Mouse (Mus musculus) G1E (cell line): ENCODE measurements around the gene Pigp. TPM values are rescaled to one million over a fixed set of nuclear protein-coding genes. Genes with fewer than 3 reads are reported as not detected.

Experiments used
- ATAC-seq: 2 replicates; pipeline ENCODE4 v1.8.0; 2016; ENCODE audit warnings: mild to moderate bottlenecking; ENCODE audit not compliant: insufficient number of reproducible peaks, poor library complexity, low FRiP score, severe bottlenecking; ENCODE audit errors: extremely low read depth
- DNase-seq: peaks from one replicate; pipeline ENCODE4 v3.0.0; 2012; ENCODE audit warnings: low spot score
- H3K27me3 ChIP-seq: 2 replicates; pipeline ENCODE4 v1.6.1; 2012; ENCODE audit warnings: mild to moderate bottlenecking, low read length, inconsistent platforms; ENCODE audit not compliant: insufficient read depth
- H3K36me3 ChIP-seq: replicated peaks from 2 replicates; pipeline ENCODE3; 2012; ENCODE audit warnings: mild to moderate bottlenecking, inconsistent platforms
- H3K4me1 ChIP-seq: 2 replicates; pipeline ENCODE4 v1.6.1; 2012; ENCODE audit warnings: low read depth, low read length, inconsistent platforms, mixed read lengths; ENCODE audit not compliant: insufficient read depth
- H3K4me3 ChIP-seq: 2 replicates; pipeline ENCODE4 v1.5.1; 2012; ENCODE audit warnings: low read depth, mild to moderate bottlenecking, inconsistent platforms, low read length, moderate library complexity, mixed read lengths
- H3K9me3 ChIP-seq: replicated peaks from 2 replicates; pipeline ENCODE4 v1.6.1; 2012; ENCODE audit warnings: inconsistent platforms
- CTCF ChIP-seq: IDR thresholded peaks from 2 replicates; pipeline ENCODE4 v1.5.1; 2012; ENCODE audit warnings: low read depth, low read length, inconsistent platforms, mixed read lengths
- GATA1 ChIP-seq: IDR thresholded peaks from 2 replicates; pipeline ENCODE4 v1.6.1; 2012; ENCODE audit warnings: borderline replicate concordance, low read length, inconsistent platforms, mixed read lengths
- GATA2 ChIP-seq: IDR thresholded peaks from 2 replicates; pipeline ENCODE4 v1.6.1; 2012; ENCODE audit warnings: low read depth, low read length, inconsistent platforms, borderline replicate concordance
- POLR2AphosphoS5 ChIP-seq: IDR thresholded peaks from 2 replicates; pipeline ENCODE4 v1.6.1; 2012; ENCODE audit warnings: low read depth, low read length, inconsistent platforms; ENCODE audit not compliant: insufficient replicate concordance
- TAL1 ChIP-seq: conservative IDR thresholded peaks from 2 replicates; pipeline ENCODE4 v1.6.1; 2012; ENCODE audit warnings: low read depth, low read length, inconsistent platforms, mixed read lengths
- polyA plus RNA-seq: library from polyadenylated mRNA; stranded (reverse); fragments of >175 nt; gene quantifications from 2 replicates; pipeline ENCODE4 v1.2.3, GENCODE M21; 2012
- total RNA-seq, 2 experiments: library from RNA; stranded (forward) in 1 of 2; stranded (reverse) in 1 of 2; fragments of 200-1000 nt in 1 of 2; fragments of >200 nt in 1 of 2; fragmentation: Nextera tagmentation in 1 of 2; gene quantifications; 2 replicates each; pipeline ENCODE4 v1.2.3; 2014 to 2017

Pigp gene
- total and polyA plus RNA-seq, 3 experiments: 14.1 to 40.5 (median 30.6) TPM

GRCm38 (mm10) chr16:94312663-94313228, 58.9 kb downstream of the Pigp start:
- TF ChIP-seq GATA1: no peak
- TF ChIP-seq POLR2AphosphoS5: peak; percentile 64; the same call in 1 of the 2 replicates
- ATAC-seq (peak; percentile 88), DNase-seq (peak; percentile 64)
- no peaks in the 10 kb centered on the region for H3K9me3 ChIP-seq
- no peaks in the 10 kb centered on the region for H3K27me3 ChIP-seq
- H3K36me3 ChIP-seq: no peaks in the 10 kb centered on the region
- H3K4me1 ChIP-seq: peaks cover 18% of the 10 kb centered on the region
- peak overlapping the region; percentile 88 for H3K4me3 ChIP-seq

DNA sequence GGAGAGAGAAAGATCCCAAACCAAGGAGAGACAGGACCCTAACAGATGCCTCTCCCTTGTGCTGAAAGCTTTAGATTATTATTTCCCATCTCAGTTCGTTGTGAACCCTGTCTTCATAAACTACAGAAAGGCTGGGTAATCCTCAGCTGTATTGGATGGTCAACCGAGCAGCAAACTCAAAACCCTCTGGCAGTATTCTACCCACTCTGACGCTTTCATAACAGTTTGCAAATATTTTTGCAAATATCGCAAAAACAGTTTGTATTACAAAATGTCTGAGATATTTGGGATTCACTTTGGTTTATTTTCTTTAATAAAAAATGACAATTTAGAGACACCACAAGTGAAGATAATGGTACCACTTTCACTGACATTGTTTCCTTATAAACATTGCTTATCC, 59.7 kb downstream of the Pigp start:
- Histone ChIP-seq H3K36me3 (no peaks in the 10 kb centered on the region), H3K27me3 (no peaks in the 10 kb centered on the region), H3K4me3 (no peak overlapping the region), H3K9me3 (no peaks in the 10 kb centered on the region), H3K4me1 (peaks cover 18% of the 10 kb centered on the region)
- no peak for DNase-seq
- no peak for TF ChIP-seq TAL1
- no peak for ATAC-seq

GRCm38 (mm10) chr16:94311416-94311815, 60.2 kb downstream of the Pigp start:
- ATAC-seq (no peak), DNase-seq (no peak)
- Histone ChIP-seq H3K9me3 (no peaks in the 10 kb centered on the region), H3K27me3 (no peaks in the 10 kb centered on the region), H3K4me3 (no peak overlapping the region), H3K36me3 (no peaks in the 10 kb centered on the region), H3K4me1 (peaks cover 14% of the 10 kb centered on the region)
- no peak for TF ChIP-seq CTCF
- no peak for TF ChIP-seq POLR2AphosphoS5
- no peak for TF ChIP-seq TAL1
- no peak for TF ChIP-seq GATA1
- TF ChIP-seq GATA2: no peak

- Histone ChIP-seq H3K4me1 (peaks cover 14% of the 10 kb centered on the region), H3K9me3 (no peaks in the 10 kb centered on the region), H3K4me3 (no peak overlapping the region), H3K36me3 (no peaks in the 10 kb centered on the region), H3K27me3 (no peaks in the 10 kb centered on the region; the same call in 1 of the 2 replicates)
- TF ChIP-seq TAL1 (no peak), POLR2AphosphoS5 (no peak), CTCF (no peak), GATA1 (no peak), GATA2 (no peak)
- ATAC-seq (no peak), DNase-seq (no peak)
Measured at GRCm38 (mm10) chr16:94309025-94309424, 62.6 kb downstream of the Pigp start.

Other genes starting within 250 kb of the Pigp start
- 13.7 and 15.5 TPM in 2 replicates for gene Hlcs, start 58.3 kb downstream of the Pigp start, total RNA-seq (2014; fragmentation: Nextera tagmentation)
- 2.1 and 3.7 TPM in 2 replicates for gene Hlcs, start 58.3 kb downstream of the Pigp start, total RNA-seq (2017)
- 2.9 and 3.1 TPM in 2 replicates for gene Hlcs, start 58.3 kb downstream of the Pigp start, polyA plus RNA-seq
- gene Ripply3, start 43.4 kb downstream of the Pigp start, total RNA-seq (2014; fragmentation: Nextera tagmentation): not detected in 2 replicates
- gene Ripply3, start 43.4 kb downstream of the Pigp start, total RNA-seq (2017): 0.05 TPM in 1 of 2 replicates, not detected in the other
- gene Ripply3, start 43.4 kb downstream of the Pigp start, polyA plus RNA-seq: not detected in 2 replicates
- gene Ttc3, start 1.2 kb downstream of the Pigp start, total RNA-seq (2014; fragmentation: Nextera tagmentation): 138 and 164 TPM in 2 replicates
- gene Ttc3, start 1.2 kb downstream of the Pigp start, total RNA-seq (2017): 61.3 and 135 TPM in 2 replicates
- 4.1 and 5.0 TPM in 2 replicates for gene Ttc3, start 1.2 kb downstream of the Pigp start, polyA plus RNA-seq
- 27.5 and 37.2 TPM in 2 replicates for gene Vps26c, start 155.0 kb upstream of the Pigp start, total RNA-seq (2014; fragmentation: Nextera tagmentation)
- gene Vps26c, start 155.0 kb upstream of the Pigp start, total RNA-seq (2017): 80.7 and 102 TPM in 2 replicates
- gene Vps26c, start 155.0 kb upstream of the Pigp start, polyA plus RNA-seq: 3.2 and 3.4 TPM in 2 replicates
- gene Dyrk1a, start 198.2 kb upstream of the Pigp start, total RNA-seq (2014; fragmentation: Nextera tagmentation): 97.8 and 106 TPM in 2 replicates
- 55.8 and 67.3 TPM in 2 replicates for gene Dyrk1a, start 198.2 kb upstream of the Pigp start, total RNA-seq (2017)
- 14.5 and 15.9 TPM in 2 replicates for gene Dyrk1a, start 198.2 kb upstream of the Pigp start, polyA plus RNA-seq